Mouse (Mus musculus) lung, postnatal 4 days (tissue): ENCODE results near the gene Meis1.

Source experiments
- DNase-seq, 2 experiments: peaks; one replicate each; pipeline ENCODE4 v3.0.0; 2021

Gene Meis1

DNA sequence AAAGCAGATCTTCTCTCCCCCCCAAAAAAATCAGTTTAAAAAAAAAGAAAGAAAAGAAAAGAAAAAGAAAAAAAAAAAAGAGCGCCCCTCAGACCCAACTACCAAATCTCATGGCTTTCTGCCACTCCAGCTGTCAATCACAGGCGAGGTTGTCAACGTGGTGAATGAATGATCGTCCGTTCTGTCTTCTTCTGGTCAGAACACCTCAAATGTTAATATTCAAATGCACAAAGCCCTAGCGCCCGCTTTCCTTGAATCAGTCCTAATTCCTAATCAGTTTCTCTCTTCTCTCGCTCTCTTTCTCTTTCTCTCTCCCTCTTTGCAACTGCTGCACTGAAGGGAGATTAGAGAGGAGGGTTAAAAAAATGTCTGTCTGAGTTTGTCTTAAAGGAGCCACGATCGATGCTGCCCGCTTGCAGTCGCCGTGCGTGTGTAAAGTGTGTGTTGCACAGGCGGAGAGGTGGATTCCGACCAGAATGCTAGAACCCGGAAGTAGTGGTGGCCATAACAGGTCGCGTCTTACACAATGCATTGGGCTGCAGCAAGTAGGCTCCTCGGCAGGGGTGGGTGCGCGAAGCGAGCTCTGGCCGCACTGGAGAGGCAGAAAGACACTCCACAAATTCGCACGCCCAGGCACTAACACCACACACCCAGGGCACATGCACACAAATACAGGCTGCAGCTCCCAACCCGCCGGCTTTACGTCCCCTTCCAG, at the start of gene Meis1:
Gene Meis1, minus strand, starts transcription at position 497 of the 715 bp plus-strand sequence.
- peak; percentile 90 to 95 for DNase-seq

DNA sequence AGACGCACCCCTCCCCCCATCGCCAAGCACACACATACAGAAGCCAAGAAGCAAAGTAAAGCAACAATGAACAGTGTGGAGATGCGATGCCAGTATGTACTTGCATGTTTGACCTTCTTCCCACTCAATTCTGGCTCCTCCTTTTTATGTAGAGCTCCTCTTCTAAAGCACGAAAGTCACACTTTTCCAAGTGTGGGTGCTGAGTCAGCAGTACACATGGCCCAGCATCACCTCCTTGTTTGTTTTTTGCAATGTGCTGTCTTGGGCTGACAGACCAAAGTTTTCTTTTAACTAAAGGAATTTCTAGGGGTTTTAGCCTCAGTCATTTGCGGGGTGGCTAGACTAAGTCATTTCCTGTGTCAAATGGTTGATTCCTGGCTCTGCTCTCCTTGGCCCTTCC, 48.5 kb upstream of the Meis1 start:
- DNase-seq: no peak

DNA sequence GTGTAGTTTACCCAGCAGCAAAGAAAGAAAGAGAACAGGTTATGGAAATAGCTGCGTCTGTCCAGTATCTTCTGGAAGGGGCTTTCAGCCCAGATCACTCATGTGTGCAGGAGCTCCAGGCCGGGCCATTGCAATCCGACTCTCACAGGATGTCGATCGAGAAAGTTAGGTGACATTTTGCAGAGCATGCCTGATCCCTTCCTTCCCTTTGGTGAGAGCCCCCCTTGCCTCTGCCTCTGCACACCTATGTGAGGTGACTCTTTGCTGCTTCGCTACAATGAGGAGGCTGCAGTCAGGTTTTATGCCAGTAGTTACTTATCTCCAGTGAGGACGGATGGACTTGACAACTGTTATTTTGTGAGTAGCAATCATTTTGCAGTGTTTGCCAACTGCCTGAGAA, 30.5 kb upstream of the Meis1 start:
- no peak for DNase-seq

DNA sequence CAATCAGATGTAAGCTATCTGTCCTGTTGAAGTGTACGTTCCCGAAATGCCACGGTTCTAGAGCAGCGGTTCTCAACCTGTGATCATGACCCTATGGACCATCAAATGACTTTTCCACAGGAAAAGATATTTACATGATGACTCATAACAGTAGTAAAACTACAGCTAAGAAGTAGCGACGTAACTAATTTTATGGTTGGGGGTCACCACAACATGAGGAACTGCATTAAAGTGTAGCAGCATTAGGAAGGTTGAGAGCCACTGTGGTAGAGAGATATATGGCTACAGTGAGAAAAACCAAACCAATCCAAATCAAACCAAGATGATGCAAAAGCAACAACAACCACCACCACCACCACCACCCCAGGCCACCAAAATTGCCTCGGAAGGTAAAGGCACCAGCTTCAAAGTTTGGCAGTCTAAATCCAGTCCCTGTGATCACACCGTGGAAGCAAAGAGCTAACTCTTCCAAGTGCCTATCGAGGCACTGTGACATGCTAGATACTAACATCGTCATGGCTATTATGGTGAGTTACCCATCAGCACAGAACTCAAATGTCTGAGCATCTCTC, 17.9 kb upstream of the Meis1 start:
- DNase-seq: no peak

DNA sequence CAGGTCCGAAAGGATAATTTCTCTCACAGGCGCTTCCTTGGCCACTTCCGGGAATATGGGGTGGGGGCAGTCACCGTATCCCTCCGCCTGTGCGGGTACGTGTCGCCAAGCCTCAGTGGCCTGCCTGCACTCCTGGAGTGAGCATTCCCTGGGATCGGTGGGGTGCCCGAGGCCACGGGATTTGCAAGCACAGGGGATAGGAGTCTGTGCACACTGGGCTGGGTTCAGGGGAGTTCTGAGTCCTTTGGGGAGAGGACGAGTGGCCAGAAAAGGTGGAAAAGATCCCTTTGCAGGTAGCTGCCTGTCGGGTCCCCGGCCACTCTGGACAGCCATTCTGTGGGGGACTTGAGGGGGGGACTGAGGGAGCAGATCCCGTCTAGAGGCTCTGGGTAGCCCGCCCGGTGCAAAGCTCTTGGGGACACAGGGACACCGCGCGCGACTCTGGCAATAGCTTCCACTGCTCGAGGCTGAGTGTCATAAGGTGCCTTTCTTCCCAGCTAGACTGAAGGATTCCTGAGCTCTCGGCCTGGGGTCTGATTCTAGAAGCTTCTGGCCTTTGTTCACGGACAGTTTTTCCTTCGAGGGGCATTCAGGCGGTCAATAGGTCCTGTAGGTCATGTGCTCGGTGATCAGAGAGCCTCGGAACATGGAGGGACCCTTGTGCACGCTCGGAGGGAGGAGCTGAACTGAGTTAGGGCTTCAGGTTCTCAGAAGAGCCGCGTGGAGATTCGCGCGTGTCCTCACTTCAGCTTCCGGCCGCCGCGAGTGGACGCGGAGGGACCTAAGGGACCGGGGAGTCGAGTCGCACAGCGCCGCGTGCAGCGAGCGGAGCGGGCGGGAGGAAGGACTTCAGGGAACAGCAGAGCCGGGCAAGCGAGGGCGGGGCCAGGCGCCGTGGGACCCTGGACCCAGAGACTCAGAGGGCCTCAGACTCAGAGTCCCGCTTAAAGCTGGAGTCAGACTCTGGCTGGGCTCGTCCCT, 8.1 kb upstream of the Meis1 start:
- peak; percentile 72 to 85 for DNase-seq

DNA sequence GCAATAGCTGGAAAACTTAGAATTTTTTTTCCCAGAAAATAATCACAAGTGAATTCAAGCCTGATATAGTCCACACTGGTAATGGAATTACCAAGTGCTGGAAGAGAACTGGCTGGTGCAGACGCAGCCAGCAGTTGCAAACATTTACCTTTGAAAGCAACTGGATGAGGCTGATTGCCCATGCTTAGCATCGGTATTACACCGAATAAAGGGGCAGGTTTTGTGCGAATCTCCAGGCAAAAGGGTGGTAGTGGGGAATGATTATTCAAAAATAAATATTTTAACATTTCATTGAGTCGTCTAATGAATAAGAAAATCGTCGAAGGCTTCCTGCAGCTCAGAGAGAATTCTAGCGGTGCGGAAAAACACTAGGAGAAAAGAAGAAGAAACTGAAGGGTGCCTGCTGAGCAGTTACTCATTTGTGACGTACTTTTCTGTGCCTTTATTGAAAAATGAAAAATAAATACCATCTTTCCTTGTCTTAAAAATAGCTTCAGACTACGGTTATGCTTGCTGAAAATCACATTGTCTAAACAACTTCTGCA, 7.3 kb upstream of the Meis1 start:
- DNase-seq: no peak

DNA sequence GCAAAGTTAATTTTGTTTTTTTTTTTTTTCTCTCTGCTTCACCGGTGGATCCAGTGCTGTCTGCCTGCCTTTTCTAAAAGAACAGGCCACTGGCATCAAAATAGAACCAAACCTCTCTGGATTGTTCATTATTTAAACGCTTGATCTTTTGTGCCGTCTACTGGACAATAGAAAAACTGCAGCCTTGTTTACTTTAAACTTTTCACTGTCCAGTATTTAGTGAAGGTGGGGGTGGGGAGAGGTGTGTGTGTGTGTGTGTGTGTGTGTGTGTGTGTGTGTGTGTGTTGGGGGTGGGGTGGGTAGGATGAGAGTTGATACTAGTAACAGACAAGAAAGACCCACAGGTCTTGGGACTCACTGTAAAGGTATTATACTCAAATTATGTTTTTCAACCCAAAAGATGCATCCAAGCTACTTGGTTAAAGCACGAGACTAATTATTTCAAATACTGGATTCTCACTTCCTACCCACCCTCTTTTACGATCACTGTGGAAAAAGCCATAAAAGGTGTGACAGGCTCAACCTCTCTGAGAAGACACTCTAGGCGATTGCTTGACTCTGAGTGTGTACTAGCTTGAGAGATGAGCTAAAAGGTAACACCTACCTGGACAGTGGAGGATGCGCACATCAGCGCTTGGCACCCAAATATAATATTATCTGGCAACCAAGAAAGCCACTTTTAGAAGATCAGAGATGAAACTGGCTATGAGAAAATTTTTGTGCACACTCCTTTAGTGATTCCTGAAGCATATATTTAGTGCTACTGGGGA, 5.9 kb upstream of the Meis1 start:
- peak in 1 of 2 experiments; percentile 41 for DNase-seq

DNA sequence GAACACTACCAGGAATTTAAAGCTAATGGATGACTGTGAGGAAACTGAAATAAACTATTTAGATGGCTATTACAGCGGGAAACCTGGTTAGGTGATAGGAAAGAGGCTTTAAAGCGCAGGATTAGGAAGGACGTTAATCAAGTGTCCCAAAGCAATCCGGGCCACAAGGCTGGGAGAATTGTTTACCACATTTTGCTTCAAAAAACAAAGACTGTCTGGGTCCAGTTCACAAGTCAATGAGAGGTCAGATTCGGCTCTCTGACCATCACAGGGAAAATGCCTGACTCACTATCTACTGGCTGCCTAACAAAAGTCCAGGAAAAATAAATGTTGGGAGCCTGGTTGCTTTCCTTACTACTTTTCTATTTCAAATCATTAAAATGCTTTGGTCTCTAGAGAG, 4.6 kb upstream of the Meis1 start:
- DNase-seq: no peak

DNA sequence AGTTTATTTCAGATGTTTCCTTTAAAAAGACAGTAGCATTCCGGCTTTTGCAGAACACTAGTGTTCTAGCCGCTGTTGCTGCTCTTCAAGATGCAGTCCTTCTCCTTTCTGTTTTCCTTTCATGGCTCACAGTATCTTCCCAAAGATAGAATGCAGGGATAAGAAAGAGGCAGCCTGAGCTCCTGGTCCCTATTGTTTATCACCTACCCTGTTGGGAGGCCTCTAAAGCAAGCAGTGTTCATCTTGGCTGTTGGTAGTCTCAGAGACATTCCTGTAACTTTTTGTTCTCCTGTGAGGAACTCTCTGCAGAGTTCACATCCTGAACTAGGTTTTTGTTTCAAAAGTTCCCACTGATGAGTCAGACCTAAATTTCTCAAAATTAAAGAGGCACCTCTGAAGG, 3.8 kb upstream of the Meis1 start:
- no peak for DNase-seq

DNA sequence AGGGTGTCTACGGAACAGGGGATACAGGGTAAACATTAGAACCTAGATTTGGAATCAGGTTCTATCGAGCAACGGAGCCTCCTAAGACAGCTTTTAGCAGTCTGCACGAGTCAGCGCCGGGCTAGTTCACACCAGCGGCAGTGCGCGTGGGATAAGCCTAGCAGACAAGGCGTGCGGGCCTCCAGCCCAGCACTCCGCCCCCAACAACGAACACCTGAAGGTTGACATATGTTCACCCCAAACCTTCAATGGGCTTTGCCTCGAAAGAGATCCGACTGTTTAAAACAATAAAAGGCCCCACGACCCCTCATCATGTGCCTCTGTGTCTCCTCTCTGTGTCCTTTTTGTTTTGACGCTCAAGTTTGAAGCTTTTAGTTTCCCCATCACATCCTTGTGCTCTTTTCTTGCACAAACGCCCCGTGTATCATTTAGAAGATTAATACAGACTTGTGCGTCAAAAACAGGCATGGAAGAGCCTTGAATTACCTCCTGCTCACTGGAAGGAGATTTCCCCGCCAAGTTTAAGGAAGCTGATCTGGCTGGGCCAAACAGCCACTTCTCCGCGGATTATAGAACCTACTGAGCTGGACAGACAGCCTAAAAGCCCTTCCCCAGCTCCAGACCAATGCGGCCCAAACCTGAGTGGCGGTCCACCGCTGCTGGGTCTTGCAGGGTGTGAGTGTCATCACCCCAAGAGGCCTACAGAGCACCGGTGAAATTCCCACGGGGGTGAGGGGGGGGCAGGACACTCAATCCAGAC, 2.3 kb upstream of the Meis1 start:
- DNase-seq: peak; percentile 34 to 35

DNA sequence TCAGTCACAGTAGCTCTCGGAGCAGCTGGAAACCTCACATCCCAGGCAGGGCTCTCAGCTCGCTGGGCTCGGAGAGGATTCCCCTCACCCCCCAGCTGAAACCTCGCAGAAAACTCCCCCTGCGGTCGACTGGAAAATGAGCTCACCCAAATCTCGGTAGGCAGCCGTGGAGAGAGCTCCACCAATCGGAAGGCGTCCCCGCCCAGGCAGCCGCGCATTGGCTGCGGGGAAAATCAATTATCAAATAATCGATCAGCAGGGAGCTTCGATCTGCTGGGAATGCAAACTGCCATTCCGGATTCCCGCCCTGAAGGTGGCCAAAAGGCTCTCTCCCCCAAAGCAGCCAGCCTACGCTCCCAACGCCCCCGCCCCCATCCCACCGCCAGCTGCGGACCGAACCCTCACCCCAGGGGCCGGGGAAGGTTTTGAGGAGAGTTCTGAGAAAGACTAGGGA, 1.6 kb upstream of the Meis1 start:
- DNase-seq: peak; percentile 92 to 94

DNA sequence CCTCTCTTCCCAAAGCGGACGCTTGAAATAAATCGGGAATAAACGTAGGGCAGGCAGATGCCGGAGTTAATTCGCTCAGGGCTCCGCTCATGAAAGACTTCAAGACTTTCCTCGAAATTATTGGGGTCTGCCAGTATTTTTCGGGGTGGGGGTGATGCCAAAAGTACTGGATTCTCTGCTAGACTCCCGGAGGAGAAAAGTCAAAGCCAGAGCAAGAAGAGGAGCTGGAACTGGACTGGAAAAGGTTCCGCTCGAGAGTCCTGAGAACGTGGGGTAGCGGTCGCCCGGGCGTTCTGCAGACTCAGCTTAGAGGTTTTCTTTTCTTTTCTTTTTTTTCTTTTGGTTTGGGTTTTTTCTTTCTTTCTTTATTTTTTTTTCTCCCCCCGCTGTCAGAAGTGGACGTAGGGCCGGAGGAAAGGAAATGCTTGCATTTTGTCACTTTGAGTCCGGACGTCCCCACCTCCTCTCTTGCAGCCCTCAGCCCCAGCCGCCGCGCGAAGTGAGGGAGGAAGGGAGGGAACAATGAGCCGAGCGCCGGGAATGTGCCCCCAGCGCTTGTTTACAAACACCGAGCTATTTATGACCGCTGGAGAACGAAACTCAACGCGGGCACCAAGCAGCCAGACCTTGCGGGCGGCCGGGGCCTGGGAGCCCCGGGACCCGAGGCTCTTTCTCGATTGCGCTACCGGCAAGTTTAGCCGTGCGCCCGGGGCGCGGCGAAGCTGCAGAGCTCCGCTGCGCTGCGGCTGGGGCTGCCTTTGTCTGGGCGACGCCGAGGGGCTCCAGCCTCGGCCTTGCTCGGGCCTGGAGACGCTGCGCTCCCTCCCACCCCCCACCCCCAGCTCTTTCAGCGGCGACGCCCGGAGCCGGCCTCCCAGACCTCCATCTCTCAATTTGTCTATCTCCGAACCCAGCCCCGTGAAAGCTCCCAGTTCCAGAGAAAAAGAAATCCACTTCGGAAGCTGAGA, 703 bp upstream of the Meis1 start:
- DNase-seq: peak; percentile 82 to 88

DNA sequence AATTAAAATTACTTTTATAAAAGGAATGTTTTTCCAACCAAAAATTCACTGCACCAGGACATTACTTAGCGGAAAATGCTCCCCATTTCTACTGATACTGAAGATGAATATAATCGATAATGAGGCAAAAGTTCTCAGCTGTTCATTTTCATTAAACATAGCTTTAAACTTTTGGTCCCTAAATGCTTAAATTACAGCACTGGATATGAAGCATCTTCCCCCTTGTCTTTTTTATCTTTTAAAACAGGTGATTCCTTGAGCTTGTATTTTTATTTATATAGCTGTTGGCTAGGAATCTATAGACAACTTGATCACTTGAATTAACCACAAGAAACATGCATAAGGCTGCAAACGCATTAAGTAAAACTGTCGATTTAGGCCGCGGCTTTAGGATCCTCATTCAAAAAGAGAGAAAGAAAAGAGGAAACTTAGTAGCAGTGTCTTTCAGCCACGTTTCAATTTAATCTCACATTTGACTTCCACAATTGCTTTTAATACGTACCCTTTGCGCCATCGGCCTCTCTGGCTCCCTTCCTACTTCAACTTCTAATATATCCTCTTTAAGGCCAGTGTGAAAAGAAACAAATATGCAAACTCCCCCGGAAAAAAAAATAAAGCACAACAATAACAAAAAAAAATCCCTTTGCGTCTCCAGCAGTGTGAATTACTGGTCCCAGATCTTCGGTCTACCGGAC, 919 bp downstream of the Meis1 start:
- DNase-seq: no peak

DNA sequence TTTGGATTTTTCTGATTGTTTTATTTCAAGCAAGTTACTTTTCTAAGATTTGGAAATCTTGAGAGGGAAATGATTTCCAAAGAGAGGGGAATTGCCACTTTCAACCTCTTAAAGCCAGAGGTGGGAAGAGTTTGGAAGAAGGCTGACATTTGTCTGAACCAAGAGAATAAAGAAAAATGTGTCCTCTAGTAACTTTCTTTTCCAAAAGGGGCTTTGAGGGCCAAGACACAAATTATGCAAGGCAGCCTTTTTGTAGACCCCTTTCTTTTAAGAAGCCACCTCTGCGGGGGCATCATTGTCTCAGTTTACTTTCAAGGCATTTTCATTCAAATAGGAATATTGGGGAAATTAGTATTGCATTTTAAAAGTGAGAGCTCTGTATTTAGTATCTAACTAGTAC, 1.5 kb downstream of the Meis1 start:
- DNase-seq: no peak

DNA sequence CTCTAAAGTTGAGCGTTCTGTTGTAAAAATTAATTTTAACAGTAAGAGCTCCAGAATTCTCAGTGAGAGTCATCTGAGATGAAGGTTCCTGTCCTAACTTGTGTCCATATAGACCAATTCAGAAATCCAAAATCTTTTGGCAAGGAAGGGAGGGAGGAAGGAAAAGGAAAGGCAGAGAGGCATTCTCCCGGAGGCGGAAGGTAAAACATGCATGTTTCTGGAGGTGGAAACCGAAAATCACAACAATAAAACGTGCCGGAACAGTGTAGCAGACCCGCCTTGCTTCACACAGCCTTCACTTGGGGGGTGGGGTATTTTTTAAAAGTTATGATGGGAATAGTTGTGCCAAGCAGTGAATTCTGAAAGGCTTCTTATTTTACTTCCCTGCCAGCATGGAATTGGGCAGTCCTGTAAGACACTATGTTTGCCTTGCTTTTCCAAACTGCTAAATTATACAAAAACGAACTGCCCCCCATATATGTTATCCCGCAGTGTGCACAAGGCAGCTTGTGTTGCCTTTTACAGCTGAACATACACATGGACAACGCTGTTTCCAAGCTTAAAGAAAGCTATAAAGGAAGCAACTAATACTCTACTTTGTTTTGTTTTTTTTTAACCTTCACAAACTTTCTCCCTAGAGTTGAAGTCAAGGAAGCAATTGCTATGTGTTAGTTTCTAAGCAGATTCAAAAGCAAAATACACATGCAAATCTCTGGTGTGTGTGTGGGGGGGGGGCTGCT, 2.1 kb downstream of the Meis1 start:
- no peak for DNase-seq

DNA sequence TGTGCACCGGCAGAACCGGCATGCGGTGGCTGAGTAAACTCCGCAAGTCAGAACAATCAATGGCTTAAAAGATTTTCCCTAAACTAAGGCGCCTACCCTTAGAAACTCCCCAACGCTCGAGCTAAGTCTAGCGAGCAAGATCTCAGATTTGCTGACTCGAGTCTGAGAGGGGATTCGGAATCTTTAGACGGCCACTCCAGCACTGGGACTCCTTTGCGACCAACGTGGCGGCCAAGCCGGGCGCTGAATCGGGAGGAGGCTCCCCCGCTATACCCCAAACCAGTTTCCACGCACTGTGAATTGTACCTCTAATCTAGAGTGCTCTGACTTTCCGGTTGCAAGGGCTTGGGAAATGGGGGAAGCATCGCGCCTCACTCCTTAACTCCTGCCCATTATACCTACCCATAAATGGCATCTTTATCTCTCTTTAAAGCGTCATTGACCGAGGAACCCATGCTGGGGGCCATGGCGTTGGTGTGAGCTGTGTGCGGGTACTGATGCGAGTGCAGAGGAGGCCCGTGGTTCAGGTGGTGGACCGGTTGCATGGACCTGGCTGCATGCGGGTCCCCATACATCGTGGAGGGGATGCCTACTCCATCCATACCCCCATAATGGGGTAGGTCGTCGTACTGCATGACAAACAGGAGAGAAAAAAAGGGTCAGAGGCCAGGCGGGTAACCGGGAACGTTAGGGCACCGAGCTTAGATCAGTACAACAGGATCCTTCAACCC, 2.9 kb downstream of the Meis1 start:
- DNase-seq: peak; percentile 27 to 30

DNA sequence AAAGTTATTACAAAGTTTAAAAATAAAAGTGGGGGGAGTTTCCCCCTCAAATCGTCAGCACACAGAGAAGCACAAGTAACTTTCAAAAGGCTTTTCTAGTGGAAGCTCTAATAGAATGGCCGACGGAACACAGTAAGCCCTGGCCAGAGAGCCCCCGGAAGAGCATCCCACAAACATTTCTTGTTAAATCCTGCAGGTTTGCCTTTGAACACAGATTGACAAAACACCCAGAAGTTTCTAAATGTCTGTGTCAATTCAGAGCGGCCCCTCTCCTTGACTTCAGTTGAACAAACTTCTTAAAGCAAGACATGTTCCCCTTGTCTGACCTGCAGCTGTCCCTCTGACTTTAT, 3.4 kb downstream of the Meis1 start:
- DNase-seq: peak in 1 of 2 experiments; percentile 23

DNA sequence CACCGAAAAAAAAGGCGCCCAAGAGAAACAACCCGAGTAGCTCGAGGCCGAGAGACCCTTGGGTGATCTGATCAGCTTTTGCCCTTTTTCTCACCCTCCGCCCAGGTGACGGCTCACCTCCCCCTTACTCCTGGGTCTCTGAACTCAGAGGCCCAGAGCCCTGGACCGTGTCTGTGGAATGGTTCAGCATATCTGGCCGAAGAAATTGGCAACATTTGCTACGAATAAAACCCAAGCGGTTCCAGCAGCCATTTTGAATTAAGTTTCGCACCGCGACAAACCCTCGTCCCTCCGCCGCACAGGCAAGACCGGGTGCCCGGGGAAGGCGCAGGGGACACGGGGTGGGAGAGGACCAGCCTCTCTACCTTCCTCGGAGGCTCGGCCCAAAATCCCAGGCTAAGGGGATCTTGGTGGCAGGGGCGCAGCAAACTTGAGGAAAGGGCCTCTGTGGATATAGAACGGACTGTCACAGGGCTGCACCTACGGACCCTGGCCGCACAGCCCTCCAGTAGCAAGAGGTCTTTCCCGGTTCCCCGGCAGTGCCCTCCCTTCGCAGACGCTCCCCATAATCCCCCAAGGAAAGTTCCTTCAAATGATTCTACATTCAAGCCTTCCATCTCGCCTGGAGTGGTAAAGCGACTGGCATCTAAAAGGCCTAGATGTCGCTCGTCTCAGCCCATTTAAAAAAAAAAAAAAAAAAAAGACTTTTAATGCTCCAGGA, 4.2 kb downstream of the Meis1 start:
- DNase-seq: peak; percentile 40 to 47
